Mouse (Mus musculus): Measurements from ENCODE around the gene Pnkp. TPM values are rescaled to one million over a fixed set of nuclear protein-coding genes. Genes with fewer than 3 reads are reported as not detected.

The Pnkp gene
- total RNA-seq, 4 experiments from 2014 or later: 46.6 to 56.6 (median 53.6) TPM

GRCm38 (mm10) chr7:44828706-44829105 lies 28.2 kb upstream of the Pnkp start:
- DNase-seq: no peak

GRCm38 (mm10) chr7:44832763-44833162 lies 24.2 kb upstream of the Pnkp start:
- no peak for DNase-seq

DNA sequence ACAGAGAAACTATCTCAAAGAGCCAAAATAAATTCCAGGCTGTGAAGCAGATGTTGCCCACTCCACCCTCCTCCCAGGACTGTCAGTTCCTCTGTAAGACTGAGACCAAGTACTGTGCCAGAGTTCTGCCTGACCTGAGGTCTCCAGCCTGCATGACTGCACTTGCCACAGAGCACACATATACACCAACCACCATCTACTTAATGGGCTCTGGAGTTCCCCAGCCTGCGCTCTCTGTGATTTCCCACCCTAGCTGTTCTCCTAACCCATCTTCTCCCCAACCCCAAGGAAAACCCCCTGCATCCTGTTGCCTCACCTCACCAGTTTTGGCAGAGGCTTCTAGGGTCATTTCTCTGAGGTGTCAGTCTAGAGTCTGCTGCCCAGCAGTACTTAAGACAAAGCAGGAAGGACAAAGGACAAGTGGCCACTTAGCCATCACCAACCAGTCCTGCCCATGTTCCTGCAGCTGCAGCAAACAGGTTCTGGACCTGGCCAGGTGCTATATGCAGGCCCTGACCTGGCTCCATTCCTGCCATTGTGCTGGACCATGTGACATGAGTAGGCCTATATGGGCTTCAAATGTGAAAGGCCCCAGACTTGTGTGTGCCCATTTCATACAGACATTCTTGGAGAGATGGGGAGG lies 21.4 kb upstream of the Pnkp start:
- no peak for DNase-seq

DNA sequence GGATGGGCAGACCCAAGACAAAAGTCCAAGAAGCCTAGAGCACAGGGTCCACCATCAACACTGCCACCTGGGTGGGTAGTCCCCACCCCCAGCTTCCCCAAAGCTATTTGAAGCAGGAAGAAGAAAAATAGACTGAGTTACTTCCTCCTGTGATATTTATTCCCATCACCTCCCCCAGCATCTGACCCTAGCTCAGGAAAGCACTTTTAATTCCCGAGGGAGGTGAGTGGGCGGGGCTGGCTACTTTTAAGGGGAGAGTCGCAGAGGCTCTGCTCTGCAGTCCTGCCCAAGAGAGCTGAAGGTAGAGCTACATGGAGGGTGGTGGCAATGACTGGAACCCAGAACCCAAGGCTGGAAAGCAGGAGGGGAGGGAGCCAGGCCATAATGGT lies 20.9 kb upstream of the Pnkp start:
- DNase-seq: no peak

DNA sequence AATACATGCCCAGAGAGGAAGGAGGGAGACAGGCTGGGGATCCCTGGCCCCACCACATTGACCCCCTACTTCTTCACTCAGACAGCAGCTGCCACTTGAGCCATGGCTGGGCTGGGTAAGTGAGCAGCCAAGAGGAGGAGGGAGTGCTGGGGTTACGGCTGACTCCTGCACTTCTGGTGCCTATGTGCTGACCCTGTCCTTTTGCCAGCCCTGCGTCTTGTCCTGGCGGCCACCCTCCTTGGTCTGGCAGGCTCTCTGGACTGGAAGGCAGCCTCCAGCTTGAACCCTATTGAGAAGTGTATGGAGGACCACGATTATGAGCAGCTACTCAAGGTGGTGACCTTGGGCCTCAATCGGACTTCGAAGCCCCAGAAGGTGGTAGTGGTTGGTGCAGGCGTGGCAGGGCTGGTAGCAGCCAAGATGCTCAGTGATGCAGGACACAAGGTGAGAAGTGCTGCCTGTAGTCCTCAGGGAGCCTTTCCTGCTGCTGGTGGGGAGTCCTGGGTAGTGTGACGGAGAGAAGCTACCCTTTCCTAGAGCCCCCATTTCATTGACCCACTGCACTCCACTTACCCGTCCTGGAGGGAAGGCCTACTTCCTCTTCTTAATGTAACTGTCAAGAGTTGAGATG lies 20.4 kb upstream of the Pnkp start:
- DNase-seq: no peak

DNA sequence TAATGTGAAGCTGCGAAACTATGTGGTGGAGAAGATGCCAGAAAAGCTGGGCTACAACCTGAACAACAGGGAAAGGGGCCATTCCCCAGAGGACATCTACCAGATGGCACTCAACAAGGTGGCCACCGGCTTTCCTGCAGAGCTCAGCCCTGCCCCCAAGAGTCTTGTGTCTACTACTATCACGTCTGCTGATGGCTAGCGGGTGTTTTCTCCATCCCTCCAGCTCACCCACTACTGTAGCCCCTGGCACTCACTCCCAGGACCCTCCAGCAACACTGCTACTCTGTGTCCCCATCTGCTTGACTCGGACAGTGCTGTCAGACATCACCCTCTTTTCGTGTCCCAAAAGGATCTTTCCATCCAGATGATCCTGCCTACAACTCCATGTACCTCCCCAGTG lies 18.9 kb upstream of the Pnkp start:
- DNase-seq: no peak

GRCm38 (mm10) chr7:44839171-44839490 lies 17.8 kb upstream of the Pnkp start:
- no peak for DNase-seq

DNA sequence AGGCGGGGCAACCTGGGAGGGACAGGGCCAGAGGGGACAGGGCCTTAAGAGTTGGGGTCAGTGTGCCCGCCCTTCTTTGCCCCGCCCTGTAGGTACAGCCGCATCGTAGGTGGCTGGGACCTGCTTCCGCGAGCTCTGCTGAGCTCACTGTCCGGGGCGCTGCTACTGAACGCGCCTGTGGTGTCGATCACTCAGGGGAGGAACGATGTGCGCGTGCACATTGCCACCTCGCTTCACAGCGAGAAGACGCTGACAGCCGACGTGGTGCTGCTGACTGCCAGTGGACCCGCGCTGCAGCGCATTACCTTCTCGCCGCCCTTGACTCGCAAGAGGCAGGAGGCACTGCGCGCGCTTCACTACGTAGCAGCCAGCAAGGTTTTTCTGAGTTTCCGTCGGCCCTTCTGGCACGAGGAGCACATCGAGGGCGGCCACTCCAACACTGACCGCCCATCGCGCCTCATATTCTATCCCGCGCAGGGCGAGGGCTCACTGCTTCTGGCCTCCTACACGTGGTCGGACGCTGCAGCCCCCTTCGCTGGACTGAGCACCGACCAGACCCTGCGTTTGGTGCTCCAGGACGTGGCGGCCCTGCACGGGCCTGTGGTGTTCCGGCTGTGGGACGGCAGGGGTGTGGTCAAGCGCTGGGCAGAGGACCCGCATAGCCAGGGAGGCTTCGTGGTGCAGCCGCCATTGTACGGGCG lies 17.3 kb upstream of the Pnkp start:
- DNase-seq: no peak

GRCm38 (mm10) chr7:44840426-44840825 lies 16.5 kb upstream of the Pnkp start:
- DNase-seq: no peak

DNA sequence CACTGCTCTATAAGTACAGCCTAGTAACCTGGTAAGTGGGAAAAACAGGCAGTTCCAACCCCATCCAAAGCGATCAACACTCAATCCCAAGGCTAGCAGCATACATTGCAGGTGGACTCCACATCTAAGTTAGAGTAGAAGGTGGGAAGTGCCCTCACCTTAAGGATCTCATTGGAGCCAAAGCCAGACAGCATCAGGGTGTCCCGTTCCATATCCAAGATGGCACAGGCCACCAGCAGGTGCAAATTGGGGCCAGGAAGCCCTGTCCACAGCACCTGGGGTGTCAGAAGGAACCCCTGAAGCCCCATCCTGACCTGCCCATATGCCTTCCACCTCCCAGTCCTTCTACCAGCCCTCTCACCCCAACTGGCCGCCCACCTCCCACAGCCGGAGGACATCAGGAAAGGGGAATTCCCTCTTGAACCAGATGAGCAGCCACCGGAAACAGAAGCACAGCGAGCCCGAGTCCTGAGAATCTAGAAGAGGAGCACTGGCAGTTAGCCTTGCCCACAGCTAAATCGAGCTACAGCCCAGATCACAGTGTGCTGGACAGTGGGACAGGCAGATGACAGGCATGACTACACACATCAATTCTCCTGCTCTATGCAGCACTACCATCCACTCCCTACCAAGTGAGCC lies 15.0 kb upstream of the Pnkp start:
- DNase-seq: no peak

GRCm38 (mm10) chr7:44845006-44845405 lies 11.9 kb upstream of the Pnkp start:
- DNase-seq: no peak

DNA sequence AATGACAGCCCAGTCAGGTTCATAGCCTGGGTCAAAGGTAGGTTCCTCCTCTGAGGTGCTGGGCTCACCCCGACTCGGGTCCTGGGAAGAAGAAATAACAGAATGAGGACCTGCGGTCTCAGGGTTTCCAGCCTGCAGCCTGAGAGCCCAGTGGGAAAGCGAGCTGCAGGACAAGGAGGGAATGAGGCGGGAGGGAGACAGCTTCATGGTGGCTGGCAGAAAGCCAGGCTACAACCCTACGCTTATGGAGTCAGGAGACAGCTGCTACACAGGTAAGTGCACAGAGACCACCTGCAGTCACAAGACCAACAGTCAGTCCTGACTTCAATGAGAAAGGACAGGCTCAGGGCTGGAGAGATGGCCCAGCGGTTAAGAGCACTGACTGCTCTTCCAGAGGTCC lies 10.1 kb upstream of the Pnkp start:
- no peak for DNase-seq

DNA sequence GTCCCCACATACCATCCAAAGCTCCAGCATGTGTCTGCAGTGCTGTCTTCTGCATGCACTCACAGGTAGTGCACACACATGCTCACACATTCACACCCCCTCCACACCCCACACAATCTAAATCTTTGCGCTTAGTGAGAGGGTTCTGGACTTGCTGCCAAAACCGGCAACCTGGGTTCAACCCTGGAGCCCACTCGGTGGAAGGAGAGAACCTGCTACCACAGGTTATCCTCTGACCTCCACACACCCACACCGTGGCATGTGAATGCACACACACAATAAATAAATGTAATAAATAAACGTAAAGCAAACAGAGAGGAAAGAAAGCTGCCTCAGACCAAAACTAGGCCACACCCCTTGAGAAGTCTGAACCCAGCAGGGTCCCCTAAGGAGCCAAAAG lies 9.2 kb upstream of the Pnkp start:
- DNase-seq: no peak

DNA sequence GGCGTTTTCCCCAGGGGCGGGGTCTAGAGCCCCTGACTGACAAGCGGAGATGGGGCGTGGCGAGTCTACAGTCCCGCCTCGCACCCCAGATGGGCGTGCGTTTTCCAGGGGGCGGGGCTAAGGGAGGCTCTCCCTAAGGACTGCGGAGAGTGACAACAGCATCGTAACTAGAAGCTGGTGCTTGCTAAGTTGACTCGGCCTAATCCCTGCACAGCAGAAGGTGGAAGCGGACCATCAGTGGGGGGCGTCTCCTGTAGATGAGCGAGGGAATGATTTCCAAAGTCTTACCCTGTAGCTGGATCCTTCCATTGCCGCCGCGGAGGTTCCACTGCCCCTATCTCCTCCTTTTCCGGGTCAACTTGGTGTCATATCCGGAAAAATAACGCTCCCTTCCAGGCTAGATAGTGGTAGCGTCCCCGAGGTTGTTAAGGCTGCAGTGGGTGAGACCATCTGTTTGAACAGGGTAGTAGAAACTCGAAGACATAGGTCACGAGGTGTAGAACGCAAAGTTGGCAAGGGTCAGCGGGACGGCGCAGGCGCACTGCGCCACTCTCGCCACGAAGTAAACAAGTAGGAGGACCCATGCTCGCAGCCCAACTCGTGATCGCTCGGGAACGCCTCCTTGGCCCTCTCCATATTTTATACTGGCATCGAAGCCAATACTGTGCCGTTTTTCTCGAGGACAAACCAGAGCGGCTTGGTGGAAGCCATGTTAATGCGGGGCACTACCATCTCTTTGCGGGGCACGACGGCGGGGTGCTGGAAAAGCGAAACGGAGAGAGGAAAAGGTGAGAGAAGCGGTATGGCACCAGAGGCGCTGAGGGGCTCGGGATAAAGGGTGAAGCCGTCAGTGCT lies 8.2 kb upstream of the Pnkp start, which contains the start of the genes Akt1s1 and Tbc1d17:
Akt1s1 (plus strand) TSS at position 431 of the 855 bp plus-strand sequence.
Tbc1d17 (minus strand) TSS at position 519 of the 855 bp plus-strand sequence.
- peak; percentile 100 for DNase-seq

DNA sequence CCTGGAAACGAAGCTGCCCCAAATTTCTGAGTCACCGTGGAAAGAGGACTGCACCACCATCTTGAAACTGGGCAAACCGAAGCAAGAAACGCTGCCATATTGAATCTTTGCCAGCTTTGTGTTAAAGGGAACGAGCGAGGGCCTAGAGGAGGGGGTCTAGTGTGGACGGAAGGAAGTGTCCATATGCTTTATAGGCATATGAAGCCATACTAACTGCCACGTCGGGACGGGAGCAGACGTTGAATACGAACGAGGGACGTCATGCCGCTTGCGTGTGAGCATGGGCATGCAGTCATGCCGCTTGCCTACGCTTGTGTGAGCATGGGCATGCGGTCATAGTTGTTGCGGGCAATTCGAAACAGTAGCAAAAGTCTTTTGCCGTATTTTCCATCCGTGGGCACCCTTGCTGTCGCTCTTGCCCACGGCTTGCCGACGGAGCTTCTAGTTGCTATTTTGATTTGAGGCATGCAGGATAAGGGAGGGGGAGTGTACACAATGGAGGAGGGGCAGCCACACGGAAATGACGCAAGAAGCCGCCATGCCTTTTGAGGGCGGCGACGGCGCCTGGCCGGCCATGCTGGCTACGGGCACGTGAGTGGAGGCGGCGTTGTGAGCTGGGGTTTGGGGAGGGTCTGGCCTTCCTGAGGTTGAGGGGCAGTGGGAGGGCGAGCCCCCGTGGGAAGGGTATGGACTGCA lies 7.4 kb upstream of the Pnkp start:
- peak; percentile 92 for DNase-seq

- DNase-seq: peak; percentile 72
Observed at GRCm38 (mm10) chr7:44850146-44850545, 6.8 kb upstream of the Pnkp start.

GRCm38 (mm10) chr7:44850789-44851624 lies 5.9 kb upstream of the Pnkp start:
- no peak for DNase-seq

GRCm38 (mm10) chr7:44851625-44852234 lies 5.2 kb upstream of the Pnkp start:
- no peak for DNase-seq

DNA sequence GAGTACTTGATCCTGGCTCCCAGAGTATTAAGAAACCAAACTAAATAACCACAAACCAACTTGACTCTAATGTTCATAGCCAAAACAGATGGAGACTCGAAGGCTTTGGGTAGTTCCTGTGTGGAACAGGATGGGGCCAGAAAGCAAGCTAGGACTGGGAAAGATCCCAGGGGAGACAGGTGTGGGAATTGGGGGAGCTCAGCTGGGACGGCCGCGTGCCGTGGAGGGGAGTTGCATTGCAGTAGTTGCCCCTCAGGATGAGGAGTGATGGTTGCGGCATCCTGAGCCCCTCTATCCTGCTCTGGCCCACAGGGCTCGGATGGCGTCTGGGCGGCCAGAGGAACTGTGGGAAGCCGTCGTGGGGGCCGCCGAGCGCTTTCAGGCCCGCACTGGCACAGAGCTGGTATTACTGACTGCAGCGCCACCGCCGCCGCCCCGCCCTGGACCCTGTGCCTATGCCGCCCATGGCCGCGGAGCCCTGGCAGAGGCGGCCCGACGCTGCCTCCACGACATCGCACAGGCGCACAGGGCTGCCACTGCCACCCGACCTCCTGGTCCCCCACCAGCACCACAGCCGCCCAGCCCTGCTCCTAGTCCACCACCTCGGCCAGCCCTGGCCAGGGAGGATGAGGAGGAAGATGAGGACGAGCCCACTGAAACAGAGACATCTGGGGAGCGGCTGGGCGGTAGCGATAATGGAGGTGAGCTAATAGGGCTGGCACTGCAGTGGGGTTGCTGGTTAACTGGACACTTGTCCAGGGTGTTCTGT lies 4.5 kb upstream of the Pnkp start:
- no peak for DNase-seq

DNA sequence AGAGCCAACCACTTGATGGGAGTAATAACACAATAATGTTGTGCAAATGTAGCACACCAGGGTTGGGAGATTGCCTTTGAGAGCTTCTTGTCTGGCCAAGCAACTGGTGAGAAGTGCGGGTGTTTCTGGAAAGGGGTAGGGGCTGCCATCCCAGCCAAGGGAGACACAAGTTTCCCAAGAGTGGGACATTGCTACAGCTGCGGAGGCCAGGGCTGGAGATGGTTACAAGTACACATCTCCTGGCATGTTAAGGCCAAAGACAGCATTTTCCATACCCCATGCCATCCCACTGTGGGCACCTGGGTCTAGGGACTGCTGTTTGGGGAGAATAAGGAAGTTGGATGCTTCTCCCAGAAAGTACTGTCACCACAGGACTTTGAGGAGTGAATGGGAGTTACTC lies 3.9 kb upstream of the Pnkp start:
- DNase-seq: no peak

Measured in adrenal gland, adult 8-10 months (tissue).